Mouse (Mus musculus) liver, postnatal 0 days (tissue): ENCODE measurements around the gene Fxyd5.

ENCODE experiments used
- CTCF ChIP-seq: sonication (generic); IDR thresholded peaks from 2 replicates; pipeline ENCODE4 v1.5.1; 2016; ENCODE audit warnings: antibody characterized with exemption, low read depth
- EP300 ChIP-seq: IDR thresholded peaks from 2 replicates; pipeline ENCODE4 v1.6.1; 2016; ENCODE audit warnings: antibody characterized with exemption, low read depth, mild to moderate bottlenecking

- TF ChIP-seq CTCF (no peak), EP300 (no peak)
Measured at GRCm38 (mm10) chr7:31000505-31001020, 41.7 kb downstream of the Fxyd5 start.
